Mouse (Mus musculus): ENCODE measurements around the gene Ryk. TPM values are rescaled to one million over a fixed set of nuclear protein-coding genes. Genes with fewer than 3 reads are reported as not detected.

Ryk gene
- polyA plus RNA-seq, 1 experiment from 2014 or later: 16.2 TPM

GRCm38 (mm10) chr9:102929776-102930175, 95.1 kb downstream of the Ryk start:
- H3K4me2 ChIP-seq: no peak overlapping the region
- 85% methylated on average over 6 of the region's 6 CpGs for WGBS
- peaks cover 15% of the 10 kb centered on the region for H3K4me1 ChIP-seq (replicated peaks; ENCODE audit: control insufficient read depth, insufficient read depth, low read length)
- no peak overlapping the region for H3K9ac ChIP-seq (ENCODE audit: low read depth, low read length)
- H3K27ac ChIP-seq (ENCODE audit: low read depth, low read length): no peak overlapping the region
- no peak for DNase-seq (ENCODE audit: low spot score)
- no peaks in the 10 kb centered on the region for H3K36me3 ChIP-seq (ENCODE audit: control insufficient read depth, insufficient read depth, low read length)
- H3K9me3 ChIP-seq (ENCODE audit: control insufficient read depth, low read length): no peaks in the 10 kb centered on the region
- ATAC-seq (replicated peaks; ENCODE audit: low FRiP score): no peak
- H3K4me3 ChIP-seq (ENCODE audit: low read depth, low read length): no peak overlapping the region
- no peaks in the 10 kb centered on the region for H3K27me3 ChIP-seq (replicated peaks; ENCODE audit: control insufficient read depth, insufficient read depth, low read length)

GRCm38 (mm10) chr9:102933925-102934721, 99.4 kb downstream of the Ryk start:
- ATAC-seq (replicated peaks; ENCODE audit: low FRiP score): peak; percentile 80
- Histone ChIP-seq H3K9me3 (ENCODE audit: control insufficient read depth, low read length) (no peaks in the 10 kb centered on the region), H3K9ac (ENCODE audit: low read depth, low read length) (no peak overlapping the region), H3K27me3 (replicated peaks; ENCODE audit: control insufficient read depth, insufficient read depth, low read length) (no peaks in the 10 kb centered on the region), H3K4me3 (ENCODE audit: low read depth, low read length) (peak overlapping the region; percentile 41), H3K36me3 (ENCODE audit: control insufficient read depth, insufficient read depth, low read length) (no peaks in the 10 kb centered on the region), H3K4me1 (replicated peaks; ENCODE audit: control insufficient read depth, insufficient read depth, low read length) (peaks cover 11% of the 10 kb centered on the region), H3K27ac (ENCODE audit: low read depth, low read length) (no peak overlapping the region), H3K4me2 (peak overlapping the region; percentile 61)
- DNase-seq (ENCODE audit: low spot score): peak; percentile 43
- 33% methylated on average over 20 of the region's 20 CpGs for WGBS

GRCm38 (mm10) chr9:102942221-102942620, 107.5 kb downstream of the Ryk start:
- H3K4me2 ChIP-seq: no peak overlapping the region
- H3K9ac ChIP-seq (ENCODE audit: low read depth, low read length): no peak overlapping the region
- H3K9me3 ChIP-seq (ENCODE audit: control insufficient read depth, low read length): no peaks in the 10 kb centered on the region
- no peak overlapping the region for H3K4me3 ChIP-seq (ENCODE audit: low read depth, low read length)
- H3K27me3 ChIP-seq (replicated peaks; ENCODE audit: control insufficient read depth, insufficient read depth, low read length): no peaks in the 10 kb centered on the region
- ATAC-seq (replicated peaks; ENCODE audit: low FRiP score) (no peak), DNase-seq (ENCODE audit: low spot score) (no peak)
- H3K4me1 ChIP-seq (replicated peaks; ENCODE audit: control insufficient read depth, insufficient read depth, low read length): no peaks in the 10 kb centered on the region
- H3K27ac ChIP-seq (ENCODE audit: low read depth, low read length): no peak overlapping the region
- 82% methylated on average over 4 of the region's 4 CpGs for WGBS
- no peaks in the 10 kb centered on the region for H3K36me3 ChIP-seq (ENCODE audit: control insufficient read depth, insufficient read depth, low read length)

GRCm38 (mm10) chr9:102944891-102945290, 110.2 kb downstream of the Ryk start:
- H3K4me3 ChIP-seq (ENCODE audit: low read depth, low read length): no peak overlapping the region
- no peak overlapping the region for H3K4me2 ChIP-seq
- H3K9ac ChIP-seq (ENCODE audit: low read depth, low read length): no peak overlapping the region
- H3K27me3 ChIP-seq (replicated peaks; ENCODE audit: control insufficient read depth, insufficient read depth, low read length): no peaks in the 10 kb centered on the region
- no peak for DNase-seq (ENCODE audit: low spot score)
- no peaks in the 10 kb centered on the region for H3K4me1 ChIP-seq (replicated peaks; ENCODE audit: control insufficient read depth, insufficient read depth, low read length)
- H3K27ac ChIP-seq (ENCODE audit: low read depth, low read length): no peak overlapping the region
- ATAC-seq (replicated peaks; ENCODE audit: low FRiP score): no peak
- H3K36me3 ChIP-seq (ENCODE audit: control insufficient read depth, insufficient read depth, low read length): no peaks in the 10 kb centered on the region
- 84% methylated on average over 9 of the region's 9 CpGs for WGBS
- no peaks in the 10 kb centered on the region for H3K9me3 ChIP-seq (ENCODE audit: control insufficient read depth, low read length)

GRCm38 (mm10) chr9:102946469-102947015, 111.8 kb downstream of the Ryk start:
- Histone ChIP-seq H3K4me1 (replicated peaks; ENCODE audit: control insufficient read depth, insufficient read depth, low read length) (no peaks in the 10 kb centered on the region), H3K36me3 (ENCODE audit: control insufficient read depth, insufficient read depth, low read length) (no peaks in the 10 kb centered on the region), H3K27ac (ENCODE audit: low read depth, low read length) (no peak overlapping the region), H3K4me2 (no peak overlapping the region), H3K27me3 (replicated peaks; ENCODE audit: control insufficient read depth, insufficient read depth, low read length) (no peaks in the 10 kb centered on the region), H3K9me3 (ENCODE audit: control insufficient read depth, low read length) (no peaks in the 10 kb centered on the region), H3K9ac (ENCODE audit: low read depth, low read length) (no peak overlapping the region), H3K4me3 (ENCODE audit: low read depth, low read length) (no peak overlapping the region)
- WGBS: 79% methylated on average over 12 of the region's 12 CpGs
- no peak for ATAC-seq (replicated peaks; ENCODE audit: low FRiP score)
- no peak for DNase-seq (ENCODE audit: low spot score)

- DNase-seq (ENCODE audit: low spot score) (no peak), ATAC-seq (replicated peaks; ENCODE audit: low FRiP score) (no peak)
- H3K36me3 ChIP-seq (ENCODE audit: control insufficient read depth, insufficient read depth, low read length): no peaks in the 10 kb centered on the region
- no peaks in the 10 kb centered on the region for H3K9me3 ChIP-seq (ENCODE audit: control insufficient read depth, low read length)
- no peak overlapping the region for H3K27ac ChIP-seq (ENCODE audit: low read depth, low read length)
- no peak overlapping the region for H3K4me2 ChIP-seq
- no peaks in the 10 kb centered on the region for H3K27me3 ChIP-seq (replicated peaks; ENCODE audit: control insufficient read depth, insufficient read depth, low read length)
- no peak overlapping the region for H3K4me3 ChIP-seq (ENCODE audit: low read depth, low read length)
- 63% methylated on average over 5 of the region's 5 CpGs for WGBS
- no peak overlapping the region for H3K9ac ChIP-seq (ENCODE audit: low read depth, low read length)
- H3K4me1 ChIP-seq (replicated peaks; ENCODE audit: control insufficient read depth, insufficient read depth, low read length): no peaks in the 10 kb centered on the region
These were observed 114.0 kb downstream of the Ryk start for GRCm38 (mm10) chr9:102948706-102949105.

- Histone ChIP-seq H3K27me3 (replicated peaks; ENCODE audit: control insufficient read depth, insufficient read depth, low read length) (no peaks in the 10 kb centered on the region), H3K9ac (ENCODE audit: low read depth, low read length) (no peak overlapping the region), H3K27ac (ENCODE audit: low read depth, low read length) (no peak overlapping the region), H3K9me3 (ENCODE audit: control insufficient read depth, low read length) (no peaks in the 10 kb centered on the region), H3K4me3 (ENCODE audit: low read depth, low read length) (no peak overlapping the region), H3K36me3 (ENCODE audit: control insufficient read depth, insufficient read depth, low read length) (no peaks in the 10 kb centered on the region), H3K4me1 (replicated peaks; ENCODE audit: control insufficient read depth, insufficient read depth, low read length) (no peaks in the 10 kb centered on the region), H3K4me2 (no peak overlapping the region)
- ATAC-seq (replicated peaks; ENCODE audit: low FRiP score) (no peak), DNase-seq (ENCODE audit: low spot score) (no peak)
- 81% methylated on average over 9 of the region's 9 CpGs for WGBS
These were observed 116.6 kb downstream of the Ryk start for GRCm38 (mm10) chr9:102951091-102951994.

GRCm38 (mm10) chr9:102955866-102956265, 121.1 kb downstream of the Ryk start:
- 71% methylated on average over 3 of the region's 3 CpGs for WGBS
- Histone ChIP-seq H3K4me1 (replicated peaks; ENCODE audit: control insufficient read depth, insufficient read depth, low read length) (no peaks in the 10 kb centered on the region), H3K36me3 (ENCODE audit: control insufficient read depth, insufficient read depth, low read length) (no peaks in the 10 kb centered on the region), H3K27me3 (replicated peaks; ENCODE audit: control insufficient read depth, insufficient read depth, low read length) (no peaks in the 10 kb centered on the region), H3K9me3 (ENCODE audit: control insufficient read depth, low read length) (no peaks in the 10 kb centered on the region), H3K27ac (ENCODE audit: low read depth, low read length) (no peak overlapping the region), H3K4me2 (no peak overlapping the region), H3K4me3 (ENCODE audit: low read depth, low read length) (no peak overlapping the region), H3K9ac (ENCODE audit: low read depth, low read length) (no peak overlapping the region)
- no peak for ATAC-seq (replicated peaks; ENCODE audit: low FRiP score)
- DNase-seq (ENCODE audit: low spot score): no peak
